Mouse (Mus musculus): Measurements from ENCODE around the gene Zbtb4. TPM values are rescaled to one million over a fixed set of nuclear protein-coding genes. Genes with fewer than 3 reads are reported as not detected.

The Zbtb4 gene
- polyA plus RNA-seq, 1 experiment: 9.4 TPM

GRCm38 (mm10) chr11:69777504-69778257, 12.0 kb downstream of the Zbtb4 start:
- Histone ChIP-seq H3K27me3 (ENCODE audit: control insufficient read depth, insufficient read depth, insufficient read length) (no peaks in the 10 kb centered on the region), H3K36me3 (ENCODE audit: control insufficient read depth, insufficient read depth) (peaks cover 8% of the 10 kb centered on the region), H3K4me3 (no peak overlapping the region), H3ac (ENCODE audit: control insufficient read depth, insufficient read length) (no peak overlapping the region), H3K4me2 (ENCODE audit: low read depth) (no peak overlapping the region), H3K79me2 (ENCODE audit: control insufficient read depth, insufficient read depth) (no peaks in the 10 kb centered on the region)
- no peak for TF ChIP-seq MYOG (IDR thresholded peaks at IDR 0.05; ENCODE audit: control insufficient read depth in 1 of 3, insufficient read depth in 1 of 3, insufficient read length in 2 of 3, low read depth in 2 of 3)
- no peak for TF ChIP-seq USF1 (IDR thresholded peaks at IDR 0.05; ENCODE audit: low read depth)
- no peak for TF ChIP-seq MAX (IDR thresholded peaks at IDR 0.05; ENCODE audit: low read depth)
- no peak for TF ChIP-seq POLR2AphosphoS2 (IDR thresholded peaks at IDR 0.05; ENCODE audit: insufficient read length, low read depth)
- no peak for TF ChIP-seq TCF12 (IDR thresholded peaks at IDR 0.05; ENCODE audit: insufficient read depth, poor library complexity, severe bottlenecking)
- TF ChIP-seq CEBPB (IDR thresholded peaks at IDR 0.05; ENCODE audit: insufficient read depth, poor library complexity, severe bottlenecking): no peak
- no peak for TF ChIP-seq E2F4 (IDR thresholded peaks at IDR 0.05; ENCODE audit: insufficient read depth)
- no peak for TF ChIP-seq SRF (IDR thresholded peaks at IDR 0.05; ENCODE audit: control insufficient read depth, insufficient read length, low read depth)
- TF ChIP-seq MYOD1 (IDR thresholded peaks at IDR 0.05; ENCODE audit: control insufficient read depth in 1 of 3, insufficient read length in 2 of 3, low read depth in 2 of 3): no peak
- TF ChIP-seq TCF3 (IDR thresholded peaks at IDR 0.05; ENCODE audit: insufficient read length, low read depth): no peak
- TF ChIP-seq POLR2A (IDR thresholded peaks at IDR 0.05; ENCODE audit: insufficient read length, low read depth): no peak
- TF ChIP-seq REST (IDR thresholded peaks at IDR 0.05; ENCODE audit: insufficient read depth, insufficient read length): no peak

GRCm38 (mm10) chr11:69778258-69778982, 12.7 kb downstream of the Zbtb4 start:
- no peak overlapping the region for H3K4me3 ChIP-seq

GRCm38 (mm10) chr11:69778985-69779384, 13.3 kb downstream of the Zbtb4 start:
- Histone ChIP-seq H3K4me3 (no peak overlapping the region), H3K4me2 (ENCODE audit: low read depth) (no peak overlapping the region), H3K36me3 (ENCODE audit: control insufficient read depth, insufficient read depth) (peaks cover 19% of the 10 kb centered on the region), H3K79me2 (ENCODE audit: control insufficient read depth, insufficient read depth) (no peaks in the 10 kb centered on the region), H3ac (ENCODE audit: control insufficient read depth, insufficient read length) (no peak overlapping the region), H3K27me3 (ENCODE audit: control insufficient read depth, insufficient read depth, insufficient read length) (no peaks in the 10 kb centered on the region)
- no peak for TF ChIP-seq MYOG (IDR thresholded peaks at IDR 0.05; ENCODE audit: control insufficient read depth in 1 of 3, insufficient read depth in 1 of 3, insufficient read length in 2 of 3, low read depth in 2 of 3)
- no peak for TF ChIP-seq REST (IDR thresholded peaks at IDR 0.05; ENCODE audit: insufficient read depth, insufficient read length)
- TF ChIP-seq USF1 (IDR thresholded peaks at IDR 0.05; ENCODE audit: low read depth): no peak
- TF ChIP-seq POLR2A (IDR thresholded peaks at IDR 0.05; ENCODE audit: insufficient read length, low read depth): no peak
- TF ChIP-seq MAX (IDR thresholded peaks at IDR 0.05; ENCODE audit: low read depth): no peak
- TF ChIP-seq MYOD1 (IDR thresholded peaks at IDR 0.05; ENCODE audit: control insufficient read depth in 1 of 3, insufficient read length in 2 of 3, low read depth in 2 of 3): no peak
- no peak for TF ChIP-seq SRF (IDR thresholded peaks at IDR 0.05; ENCODE audit: control insufficient read depth, insufficient read length, low read depth)
- TF ChIP-seq TCF12 (IDR thresholded peaks at IDR 0.05; ENCODE audit: insufficient read depth, poor library complexity, severe bottlenecking): no peak
- TF ChIP-seq E2F4 (IDR thresholded peaks at IDR 0.05; ENCODE audit: insufficient read depth): no peak
- TF ChIP-seq CEBPB (IDR thresholded peaks at IDR 0.05; ENCODE audit: insufficient read depth, poor library complexity, severe bottlenecking): no peak
- no peak for TF ChIP-seq POLR2AphosphoS2 (IDR thresholded peaks at IDR 0.05; ENCODE audit: insufficient read length, low read depth)

More at GRCm38 (mm10) chr11:69778258-69778982, 12.7 kb downstream of the Zbtb4 start:
- H3K4me2 ChIP-seq (ENCODE audit: low read depth): no peak overlapping the region
- H3ac ChIP-seq (ENCODE audit: control insufficient read depth, insufficient read length): no peak overlapping the region
- H3K79me2 ChIP-seq (ENCODE audit: control insufficient read depth, insufficient read depth): no peaks in the 10 kb centered on the region
- H3K27me3 ChIP-seq (ENCODE audit: control insufficient read depth, insufficient read depth, insufficient read length): no peaks in the 10 kb centered on the region
- peaks cover 15% of the 10 kb centered on the region for H3K36me3 ChIP-seq (ENCODE audit: control insufficient read depth, insufficient read depth)
- TF ChIP-seq MYOD1 (IDR thresholded peaks at IDR 0.05; ENCODE audit: control insufficient read depth in 1 of 3, insufficient read length in 2 of 3, low read depth in 2 of 3) (peak in 1 of 3 experiments; percentile 42), POLR2AphosphoS2 (IDR thresholded peaks at IDR 0.05; ENCODE audit: insufficient read length, low read depth) (peak; percentile 71), TCF3 (IDR thresholded peaks at IDR 0.05; ENCODE audit: insufficient read length, low read depth) (no peak), CEBPB (IDR thresholded peaks at IDR 0.05; ENCODE audit: insufficient read depth, poor library complexity, severe bottlenecking) (no peak), TCF12 (IDR thresholded peaks at IDR 0.05; ENCODE audit: insufficient read depth, poor library complexity, severe bottlenecking) (no peak), USF1 (IDR thresholded peaks at IDR 0.05; ENCODE audit: low read depth) (no peak), MYOG (IDR thresholded peaks at IDR 0.05; ENCODE audit: control insufficient read depth in 1 of 3, insufficient read depth in 1 of 3, insufficient read length in 2 of 3, low read depth in 2 of 3) (peak in 1 of 3 experiments; percentile 16), POLR2A (IDR thresholded peaks at IDR 0.05; ENCODE audit: insufficient read length, low read depth) (no peak), REST (IDR thresholded peaks at IDR 0.05; ENCODE audit: insufficient read depth, insufficient read length) (no peak), SRF (IDR thresholded peaks at IDR 0.05; ENCODE audit: control insufficient read depth, insufficient read length, low read depth) (no peak), MAX (IDR thresholded peaks at IDR 0.05; ENCODE audit: low read depth) (no peak), E2F4 (IDR thresholded peaks at IDR 0.05; ENCODE audit: insufficient read depth) (no peak)

GRCm38 (mm10) chr11:69781828-69782227, 16.1 kb downstream of the Zbtb4 start:
- H3K79me2 ChIP-seq (ENCODE audit: control insufficient read depth, insufficient read depth): no peaks in the 10 kb centered on the region
- peaks cover 36% of the 10 kb centered on the region for H3K36me3 ChIP-seq (ENCODE audit: control insufficient read depth, insufficient read depth)
- no peak overlapping the region for H3K4me2 ChIP-seq (ENCODE audit: low read depth)
- H3K27me3 ChIP-seq (ENCODE audit: control insufficient read depth, insufficient read depth, insufficient read length): no peaks in the 10 kb centered on the region
- H3ac ChIP-seq (ENCODE audit: control insufficient read depth, insufficient read length): no peak overlapping the region
- TF ChIP-seq POLR2AphosphoS2 (IDR thresholded peaks at IDR 0.05; ENCODE audit: insufficient read length, low read depth) (peak; percentile 57), SRF (IDR thresholded peaks at IDR 0.05; ENCODE audit: control insufficient read depth, insufficient read length, low read depth) (no peak)
- no peak overlapping the region for H3K4me3 ChIP-seq

Data from myocyte (in vitro differentiated cells).